Comparison of ENCODE assay signal across 14 mouse cellular contexts in genomic region chr2:61045467-61045866, GRCm38 (mm10).
"Had no signal": no experiment of that assay in that cellular context is flagged by ENCODE, and none has a peak within 500 bp of the region (broad histone marks: within the 10 kb centered on the region; RNA-seq: fewer than 3 reads in every experiment).

No protein-coding gene starts in this region.

- H3K27ac ChIP-seq: left cerebral cortex, adult 2 months; liver, embryonic 13.5 days; macrophage; midbrain, embryonic 12.5 days; stomach, embryonic 15.5 days had no signal

- H3K4me2 ChIP-seq: liver, embryonic 13.5 days; midbrain, embryonic 12.5 days; stomach, embryonic 15.5 days had no signal

- H3K27me3 ChIP-seq: liver, embryonic 13.5 days; midbrain, embryonic 12.5 days; stomach, embryonic 15.5 days had no signal

- ATAC-seq: intestine, postnatal 0 days; liver, postnatal 0 days had no signal

- H3K9me3 ChIP-seq: liver, embryonic 13.5 days; megakaryocyte, embryonic 14.5 days; midbrain, embryonic 12.5 days; stomach, embryonic 15.5 days had no signal

- H3K9ac ChIP-seq: liver, embryonic 13.5 days; liver, postnatal 0 days; midbrain, embryonic 12.5 days; stomach, embryonic 15.5 days had no signal

- DNase-seq: kidney, adult 8-10 months; kidney, postnatal 25 days; liver; liver, embryonic 13.5 days; liver, postnatal 0 days; right cerebral cortex, postnatal 14 days; thymus, adult 2 months; thymus, postnatal 25 days had no signal

- H3K4me1 ChIP-seq: liver, embryonic 13.5 days; megakaryocyte, embryonic 14.5 days; midbrain, embryonic 12.5 days; stomach, embryonic 15.5 days had no signal

- H3K36me3 ChIP-seq: liver, embryonic 13.5 days; midbrain, embryonic 12.5 days; stomach, embryonic 15.5 days had no signal

- H3K4me3 ChIP-seq: left cerebral cortex, adult 2 months; liver, embryonic 13.5 days; megakaryocyte, embryonic 14.5 days; midbrain, embryonic 12.5 days; stomach, embryonic 15.5 days had no signal
